Mouse (Mus musculus): ENCODE data around the gene Vps35l.
A peak's percentile ranks its signal among the peaks of the same experiment; 100 is the strongest.

The Vps35l gene

GRCm38 (mm10) chr7:118821356-118821755 is 81.3 kb downstream of the Vps35l start:
- DNase-seq (ENCODE audit: low read depth, low spot score) = no peak

DNA sequence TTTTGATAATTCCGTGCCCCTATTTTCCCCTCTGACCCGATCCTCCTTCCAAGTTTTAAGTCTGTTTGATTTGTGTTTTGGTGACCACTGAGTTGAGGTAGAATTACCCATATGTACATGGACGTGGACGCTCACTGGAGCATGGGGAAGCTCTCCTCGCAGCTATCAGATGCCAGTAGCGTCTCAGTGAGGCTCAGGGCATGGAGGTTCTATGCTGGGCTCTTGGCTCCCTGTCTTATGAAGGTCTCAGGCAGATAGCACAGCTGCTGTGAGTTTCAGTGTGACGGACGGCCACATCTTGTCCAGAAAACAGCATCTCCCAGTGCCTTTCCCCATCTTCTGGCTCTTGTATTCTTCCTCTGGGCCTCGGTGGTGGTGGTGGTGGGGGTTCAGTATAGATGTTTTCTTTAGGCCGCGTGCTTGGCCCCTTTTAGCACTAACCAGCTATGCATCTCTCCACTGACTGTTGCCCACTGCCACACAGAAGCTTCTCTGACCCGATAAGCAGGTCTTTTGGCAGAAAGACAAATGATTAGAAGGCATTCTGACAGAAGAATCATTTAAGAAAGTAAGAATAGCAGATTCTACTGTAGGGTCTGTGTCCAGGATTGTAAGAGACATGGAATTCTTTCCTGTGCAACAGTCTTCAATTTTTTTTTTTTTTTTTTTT is 82.0 kb downstream of the Vps35l start:
- no peak for DNase-seq (ENCODE audit: low read depth, low spot score)

DNA sequence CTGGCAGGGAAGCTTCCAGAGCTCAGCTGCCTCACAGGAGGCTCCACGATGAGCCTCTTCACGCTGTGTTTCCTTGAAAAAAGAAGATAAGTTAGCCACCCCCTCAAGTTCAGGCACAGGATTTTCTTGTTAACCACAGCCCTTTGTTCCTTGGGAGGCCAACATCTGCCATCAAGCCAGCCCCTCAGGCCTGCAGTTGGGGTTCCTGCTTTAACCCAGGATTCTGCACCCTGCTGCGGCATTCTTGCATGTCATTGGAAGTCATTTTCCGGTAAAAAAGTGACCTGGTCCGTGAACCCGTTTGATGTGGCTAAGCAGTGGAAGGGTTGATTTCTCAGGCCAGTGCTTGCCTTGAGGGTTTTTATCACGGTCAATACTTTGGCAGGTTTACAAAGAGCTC is 84.4 kb downstream of the Vps35l start:
- no peak for DNase-seq (ENCODE audit: low read depth, low spot score)

DNA sequence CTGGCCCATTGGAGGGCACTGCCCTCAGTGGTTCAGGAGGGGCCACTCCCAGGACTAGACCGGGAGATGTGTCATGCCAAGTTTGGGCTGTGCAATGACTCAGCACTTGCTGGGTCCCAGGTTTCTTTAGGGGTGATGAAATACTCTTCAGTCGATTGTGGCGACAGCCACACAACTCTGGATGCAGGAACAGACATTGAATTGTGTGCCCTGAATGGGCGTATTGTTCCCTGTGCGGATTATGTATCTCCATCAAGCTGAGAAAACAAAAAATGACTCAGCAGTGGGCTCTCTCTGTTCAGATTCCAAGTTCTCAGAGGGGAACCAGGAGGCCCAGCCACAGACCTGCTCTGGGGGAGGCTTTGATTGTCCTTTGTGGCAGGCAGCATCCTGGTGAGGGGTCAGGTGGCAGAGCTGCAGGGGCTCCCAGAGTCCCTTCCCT is 88.0 kb downstream of the Vps35l start:
- peak; percentile 34 for DNase-seq (ENCODE audit: low read depth, low spot score)

GRCm38 (mm10) chr7:118837901-118838300 is 97.9 kb downstream of the Vps35l start:
- DNase-seq (ENCODE audit: low read depth, low spot score) = no peak

DNA sequence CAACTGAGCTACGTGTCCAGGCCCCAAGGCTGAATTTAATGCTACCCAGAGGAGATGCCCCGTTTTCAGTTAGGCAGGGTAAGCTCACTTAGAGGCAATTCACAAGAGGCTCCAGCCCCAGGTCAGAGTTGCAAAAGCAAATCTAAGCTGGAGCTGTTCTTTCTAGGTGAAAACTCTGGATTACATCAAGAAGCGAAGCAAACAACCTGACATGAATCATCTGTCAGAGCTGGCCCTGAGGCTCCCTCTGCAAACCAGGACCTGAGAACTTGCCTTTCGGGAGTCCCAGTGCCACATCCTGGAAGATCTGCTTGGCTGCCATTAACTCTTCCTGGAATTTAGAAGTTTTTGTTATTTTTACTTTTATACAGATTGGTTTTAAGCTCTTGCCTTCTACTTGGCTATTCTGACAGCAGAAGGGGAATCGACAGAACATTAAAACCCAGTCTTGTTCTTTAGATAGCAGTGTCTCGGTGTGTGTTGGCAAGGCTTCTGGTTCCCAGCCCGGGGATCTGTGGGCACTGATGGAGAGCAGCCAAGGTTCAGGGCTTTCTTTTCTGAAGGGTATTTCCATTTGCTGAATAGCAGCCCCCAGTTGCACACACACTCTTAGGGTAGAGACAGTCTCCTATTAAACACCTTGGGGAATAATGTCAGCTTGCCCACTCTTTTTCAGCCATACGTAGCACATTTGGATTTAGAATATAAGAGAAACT is 101.2 kb downstream of the Vps35l start:
- no peak for DNase-seq (ENCODE audit: low read depth, low spot score)

DNA sequence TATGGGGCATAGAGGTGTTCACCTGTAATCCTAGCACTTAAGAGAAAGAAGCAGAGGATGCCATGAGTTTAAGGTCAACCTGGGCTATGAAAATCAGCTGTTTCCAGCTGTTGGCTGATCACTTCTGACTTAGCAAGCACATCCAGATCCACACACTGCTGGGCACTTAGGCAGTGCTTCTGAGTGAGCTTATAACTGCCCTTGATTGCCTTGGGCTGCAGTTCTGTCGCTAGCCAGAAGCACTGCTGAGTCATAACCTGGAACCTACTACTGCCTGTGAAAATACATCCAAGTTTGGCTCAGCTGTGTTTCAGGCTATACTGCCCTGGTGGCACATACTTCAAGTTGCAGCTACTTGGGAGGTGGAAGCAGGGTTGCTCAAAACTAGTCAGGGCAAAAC is 101.8 kb downstream of the Vps35l start:
- DNase-seq (ENCODE audit: low read depth, low spot score) = no peak

DNA sequence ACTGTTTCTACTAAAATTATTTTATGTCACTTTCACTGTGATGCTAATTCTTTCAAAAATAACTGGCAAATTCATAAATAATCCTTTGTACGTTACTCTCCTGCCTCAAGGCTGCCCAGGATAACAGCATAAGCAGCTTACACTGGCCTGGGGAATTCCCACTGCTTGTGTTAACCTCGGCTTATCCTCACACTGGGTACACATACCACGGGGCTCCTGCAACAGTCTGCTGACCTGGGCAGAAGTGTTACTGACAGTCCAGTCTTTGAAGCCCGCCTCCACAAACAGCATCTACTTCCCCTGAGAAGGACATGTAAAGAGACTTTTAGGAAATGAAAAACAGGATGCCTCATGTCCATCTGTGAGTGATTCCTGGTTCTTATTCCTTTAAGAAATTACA is 102.9 kb downstream of the Vps35l start:
- no peak for DNase-seq (ENCODE audit: low read depth, low spot score)

DNA sequence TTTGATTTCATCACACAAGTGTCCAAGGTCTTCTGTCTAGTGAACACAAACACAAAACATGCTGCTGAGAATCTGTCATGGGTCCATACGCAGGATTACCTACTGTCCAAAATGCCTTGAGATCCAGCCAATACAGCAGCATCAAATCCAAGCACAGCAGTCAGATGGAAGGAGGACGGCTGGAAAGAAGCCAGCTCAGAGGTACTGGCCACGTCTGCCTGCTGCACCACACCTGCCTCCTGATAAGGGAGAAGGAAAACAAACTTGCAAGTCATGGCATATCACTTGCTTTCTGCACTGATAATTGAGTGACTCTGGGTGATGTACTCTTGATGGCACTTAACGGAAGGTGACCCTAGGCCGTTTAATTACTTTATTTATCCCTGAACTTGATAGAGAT is 105.1 kb downstream of the Vps35l start:
- DNase-seq (ENCODE audit: low read depth, low spot score) = no peak

GRCm38 (mm10) chr7:118846329-118846728 is 106.3 kb downstream of the Vps35l start:
- DNase-seq (ENCODE audit: low read depth, low spot score) = no peak

- no peak for DNase-seq (ENCODE audit: low read depth, low spot score)
These were observed 108.8 kb downstream of the Vps35l start for GRCm38 (mm10) chr7:118848796-118849195.

GRCm38 (mm10) chr7:118849543-118850250 is 109.7 kb downstream of the Vps35l start:
- DNase-seq (ENCODE audit: low read depth, low spot score) = no peak

DNA sequence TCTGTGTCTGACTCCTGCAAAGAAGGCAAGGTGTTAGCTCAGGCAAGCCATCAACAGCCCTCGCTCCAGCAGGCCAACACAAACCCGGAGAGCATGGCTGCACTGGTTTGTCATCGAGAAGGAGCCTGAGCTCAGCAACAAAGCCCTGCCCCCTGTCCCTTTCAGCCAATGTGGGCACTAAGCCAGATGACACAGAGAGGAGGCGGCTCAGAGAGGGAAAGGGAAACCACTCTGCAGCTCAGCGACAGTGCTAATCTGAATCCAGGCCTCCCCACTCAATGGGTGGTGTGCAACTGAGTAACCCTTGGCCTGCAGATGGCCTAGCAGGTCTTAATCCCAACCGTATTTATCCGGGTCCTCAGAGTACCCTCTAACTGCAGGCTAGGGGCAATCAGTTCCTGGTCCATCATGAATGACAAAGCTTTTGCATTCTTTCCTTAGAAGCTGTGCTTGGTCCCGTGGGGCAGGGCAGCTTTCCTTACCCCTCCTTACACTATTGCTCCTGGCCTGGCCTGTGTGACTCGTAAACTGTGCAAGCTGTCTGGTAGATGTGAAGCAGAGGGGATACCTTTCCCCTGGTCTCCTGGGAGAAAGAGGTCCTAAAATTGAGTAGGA is 110.8 kb downstream of the Vps35l start:
- DNase-seq (ENCODE audit: low read depth, low spot score) = no peak

GRCm38 (mm10) chr7:118851571-118851970 is 111.5 kb downstream of the Vps35l start:
- no peak for DNase-seq (ENCODE audit: low read depth, low spot score)

DNA sequence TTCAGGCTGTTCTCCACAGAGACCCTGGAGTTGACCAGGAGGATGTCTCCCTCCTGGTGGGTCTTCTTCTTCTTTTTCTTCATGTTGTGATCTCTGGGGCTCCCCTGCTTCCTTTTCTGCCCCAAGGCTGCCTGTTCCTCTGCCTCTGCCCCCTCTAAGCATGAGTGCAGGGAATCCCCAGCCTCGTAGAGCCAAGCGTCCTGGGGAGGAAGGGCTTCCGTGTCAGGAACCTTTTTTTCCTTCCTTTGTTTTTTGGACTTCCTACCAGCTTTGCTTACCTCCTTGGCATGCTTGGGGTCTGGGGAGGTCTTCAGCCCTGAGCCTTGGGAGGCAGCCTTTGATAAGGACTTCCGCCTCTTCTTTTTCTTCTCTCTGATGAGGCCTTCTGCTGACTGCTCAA is 112.6 kb downstream of the Vps35l start:
- no peak for DNase-seq (ENCODE audit: low read depth, low spot score)

- no peak for DNase-seq (ENCODE audit: low read depth, low spot score)
These were observed 114.6 kb downstream of the Vps35l start for GRCm38 (mm10) chr7:118854606-118855005.

DNA sequence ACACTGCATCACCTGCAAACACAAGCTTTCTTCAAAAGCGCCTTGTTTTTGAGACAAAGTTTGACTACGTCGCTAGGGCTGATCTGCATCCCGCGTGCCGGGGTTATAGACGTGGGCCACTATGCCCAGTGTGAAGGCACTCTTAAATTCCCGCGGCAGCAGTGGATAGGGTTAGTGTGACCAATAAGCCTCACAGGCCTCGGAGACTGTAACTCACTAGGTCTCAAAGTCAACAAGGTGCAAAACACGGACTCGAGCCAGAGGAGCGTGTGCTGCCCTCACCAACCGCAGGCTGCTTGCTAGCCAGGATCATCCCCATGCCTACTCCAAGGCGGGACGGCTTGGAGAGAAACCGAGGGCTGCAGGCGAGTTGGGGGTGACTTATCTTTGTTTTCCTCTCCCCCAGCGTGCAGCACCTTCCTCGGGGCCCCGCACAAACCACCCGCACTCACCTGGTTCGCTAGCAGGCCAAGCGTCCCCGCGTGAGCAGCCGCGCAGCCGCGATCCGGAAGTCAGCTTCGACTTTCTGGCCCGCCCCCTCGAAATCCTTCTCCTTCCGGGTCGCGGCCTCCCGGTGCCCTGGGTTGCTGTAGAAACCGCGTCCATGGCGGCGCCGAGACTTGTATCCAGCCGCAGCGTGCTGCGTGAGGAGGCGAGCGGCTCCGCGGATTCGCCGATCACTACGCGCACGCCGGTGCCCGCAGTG is 115.3 kb downstream of the Vps35l start, which contains the start of gene Iqck:
Gene Iqck, plus strand, starts transcription at position 582 of the 706 bp plus-strand sequence.
- peak; percentile 93 for DNase-seq (ENCODE audit: low read depth, low spot score)

- no peak for DNase-seq (ENCODE audit: low read depth, low spot score)
These were observed 115.9 kb downstream of the Vps35l start, which contains the start of gene Knop1 for GRCm38 (mm10) chr7:118855877-118856304. TSS of gene Knop1 (minus strand) at chr7:118856254.

- no peak for DNase-seq (ENCODE audit: low read depth, low spot score)
These were observed 118.6 kb downstream of the Vps35l start for GRCm38 (mm10) chr7:118858640-118859039.

- DNase-seq (ENCODE audit: low read depth, low spot score) = no peak
These were observed 125.3 kb downstream of the Vps35l start for GRCm38 (mm10) chr7:118865362-118865761.

- no peak for DNase-seq (ENCODE audit: low read depth, low spot score)
These were observed 139.5 kb downstream of the Vps35l start for GRCm38 (mm10) chr7:118879466-118880029.

Measured in mesoderm, embryonic 11.5 days (tissue).